Mouse (Mus musculus): ENCODE results near the gene Ttc41.
"Not testable (repeated sequence)": the region's sequence is repeated elsewhere in the genome, so short reads cannot be mapped to it uniquely, and the experiment has no call there.

Ttc41 gene

GRCm38 (mm10) chr10:86705318-86705921, at the start of gene Ttc41, which contains the start of gene Hsp90b1:
Gene Ttc41 (plus strand): TSS chr10:86705811.
Gene Hsp90b1 (minus strand): TSS chr10:86705509.
- DNase-seq = peak; percentile 99

DNA sequence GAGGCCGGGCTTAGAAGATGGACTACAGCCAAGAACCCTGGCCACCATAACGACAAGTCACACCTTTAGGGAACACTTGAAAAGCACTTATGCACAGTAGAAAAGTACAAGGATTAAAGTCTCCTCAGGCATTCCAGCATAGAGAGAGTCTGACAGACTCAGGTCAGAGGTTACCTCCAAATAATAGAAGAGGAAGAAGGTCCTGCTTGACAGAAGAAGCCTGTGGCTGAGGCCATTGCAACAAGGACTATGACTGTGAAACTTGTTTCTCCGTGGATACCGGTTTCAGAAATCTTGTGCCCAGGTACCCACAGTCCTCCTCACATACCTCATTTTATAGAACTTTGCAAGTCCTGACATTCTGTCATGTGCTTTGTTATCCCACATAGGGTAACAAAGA, 35.1 kb upstream of the Ttc41 start:
- not testable (repeated sequence) for DNase-seq

- not testable (repeated sequence) for DNase-seq
These were observed 20.8 kb upstream of the Ttc41 start for GRCm38 (mm10) chr10:86684797-86685178.

- DNase-seq = peak; percentile 81
These were observed 20.2 kb upstream of the Ttc41 start for GRCm38 (mm10) chr10:86685179-86686016.

DNA sequence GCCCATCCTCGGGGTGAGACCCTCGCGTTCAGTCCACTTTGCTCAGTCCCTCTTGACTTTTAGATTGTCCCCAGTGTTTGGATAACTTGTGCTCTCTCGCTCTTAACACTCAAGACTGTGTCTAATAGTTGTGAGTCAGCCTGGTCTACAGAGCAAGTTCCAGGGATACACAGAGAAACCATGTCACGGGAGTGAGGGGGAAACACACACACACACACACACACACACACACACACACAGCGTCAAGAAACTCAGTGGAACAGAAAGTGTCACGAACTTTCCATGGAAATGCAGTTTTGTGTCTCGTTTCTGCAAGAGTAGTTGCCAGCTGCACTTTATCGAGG, 19.6 kb upstream of the Ttc41 start:
- DNase-seq = not testable (repeated sequence)

DNA sequence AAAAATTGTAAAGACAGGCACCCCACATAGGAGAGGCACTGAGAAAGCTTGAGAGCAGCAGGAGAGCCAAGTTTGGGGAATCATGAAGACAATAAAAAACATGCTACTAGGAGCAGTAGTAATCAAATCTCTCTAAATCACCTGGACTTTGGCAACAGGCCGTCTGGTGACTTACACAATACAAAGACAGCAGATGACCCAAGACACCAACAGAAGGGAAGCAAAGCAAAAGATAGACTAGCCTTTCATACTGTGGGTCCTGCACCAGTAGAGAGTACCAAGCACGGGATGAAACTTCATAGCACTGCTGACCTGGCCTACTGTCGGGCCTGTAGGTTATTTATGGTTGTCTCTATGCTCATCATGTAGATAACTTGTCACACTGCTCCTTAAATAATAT, 5.4 kb upstream of the Ttc41 start:
- DNase-seq = no peak

GRCm38 (mm10) chr10:86700973-86701372, 4.6 kb upstream of the Ttc41 start:
- no peak for DNase-seq

GRCm38 (mm10) chr10:86702312-86702920, 3.2 kb upstream of the Ttc41 start:
- DNase-seq = no peak

- DNase-seq = no peak
These were observed 2.2 kb upstream of the Ttc41 start for GRCm38 (mm10) chr10:86703375-86703774.

- no peak for DNase-seq
These were observed 1.5 kb upstream of the Ttc41 start for GRCm38 (mm10) chr10:86704141-86704540.

DNA sequence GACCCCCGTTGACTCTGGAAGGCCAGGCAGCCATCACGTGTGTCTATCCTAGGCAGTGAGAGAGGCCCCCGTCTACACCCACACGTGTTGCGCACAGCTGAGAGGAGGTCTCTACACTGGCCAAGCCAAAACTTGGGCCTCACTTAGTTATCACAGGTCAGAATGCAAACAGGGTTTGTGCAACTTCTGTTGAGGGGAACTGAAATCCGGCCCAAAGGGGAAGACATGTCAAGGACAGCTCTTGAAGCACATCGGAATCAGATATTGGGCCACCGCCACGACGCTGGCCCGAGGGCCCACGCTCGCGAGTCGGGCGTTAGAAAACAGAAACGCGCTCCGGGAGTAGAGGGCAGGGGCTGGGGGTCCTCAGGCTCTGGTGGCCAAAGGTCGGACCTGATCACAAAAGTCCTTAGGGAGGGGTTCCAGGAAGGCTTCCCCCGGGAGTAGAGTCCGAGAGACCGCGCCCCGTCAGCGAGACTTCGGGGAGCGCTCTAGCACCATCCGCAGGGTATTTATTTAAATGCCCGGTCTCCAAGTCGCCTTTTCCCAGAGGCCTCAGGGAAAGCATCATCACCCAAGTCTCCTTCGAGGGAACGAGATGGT, 921 bp upstream of the Ttc41 start:
- DNase-seq = peak; percentile 58

DNA sequence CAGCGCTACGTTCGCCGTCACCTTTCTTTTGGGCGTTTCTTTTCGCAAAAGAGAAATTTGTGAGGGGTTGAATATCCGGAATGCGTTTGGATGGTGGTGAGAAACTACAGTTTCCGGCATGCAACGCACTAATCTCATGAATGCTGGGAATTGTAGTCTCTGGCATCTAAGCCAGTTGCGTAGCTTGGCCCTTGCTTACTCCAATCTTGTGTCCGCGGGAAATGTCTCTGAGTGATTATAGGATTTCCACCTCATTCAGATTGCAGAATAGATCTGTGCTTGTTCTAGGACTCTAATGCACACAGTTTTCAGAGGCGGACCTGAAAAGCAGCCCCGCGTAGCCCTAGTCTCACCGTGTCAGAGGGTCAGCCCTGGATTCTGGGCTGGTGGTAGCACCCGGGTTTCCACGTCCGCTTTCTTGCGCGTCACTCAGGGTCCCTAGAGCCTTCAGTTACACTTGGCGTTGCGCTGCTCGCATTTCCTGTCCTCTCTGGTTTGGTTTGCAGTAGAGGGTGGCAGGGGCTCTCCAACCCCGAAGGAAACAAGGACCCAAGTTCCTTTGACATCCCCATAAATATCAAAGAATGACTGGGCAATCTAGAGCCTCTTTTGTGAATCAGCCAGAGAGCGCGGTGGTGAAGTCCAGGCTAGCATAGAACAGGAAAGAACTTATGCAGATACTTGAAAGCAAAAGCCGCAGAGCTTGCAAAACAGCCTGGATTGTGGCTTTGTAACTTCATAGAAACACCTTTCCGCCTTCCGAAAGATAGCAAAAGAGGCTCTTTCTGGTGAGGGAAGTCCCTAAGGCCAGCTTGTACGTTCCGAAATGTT, 526 bp downstream of the Ttc41 start:
- DNase-seq = peak; percentile 95

GRCm38 (mm10) chr10:86707134-86707533, 1.5 kb downstream of the Ttc41 start:
- DNase-seq = no peak

GRCm38 (mm10) chr10:86712156-86712555, 6.5 kb downstream of the Ttc41 start:
- no peak for DNase-seq

DNA sequence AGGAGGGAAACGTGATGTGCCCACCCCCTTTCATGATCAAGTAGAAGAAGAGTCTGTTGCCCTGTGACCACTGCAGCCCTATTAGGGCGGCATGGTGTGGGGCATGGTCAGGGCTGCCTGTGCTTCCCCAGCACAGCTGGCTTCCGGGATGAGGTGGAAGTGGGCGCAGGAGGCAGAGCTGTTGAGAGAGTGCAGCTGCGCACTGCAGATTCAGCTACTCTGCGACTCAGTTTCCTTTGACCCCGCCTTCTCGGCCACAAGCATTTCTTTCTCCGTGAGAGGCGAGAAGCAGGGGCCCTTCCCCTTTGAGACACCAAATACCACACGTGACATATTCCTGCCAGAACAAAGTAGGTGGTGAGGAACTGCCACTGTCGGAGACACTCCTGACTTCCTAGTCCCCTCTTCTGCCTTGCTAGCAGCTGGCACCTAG, 22.0 kb downstream of the Ttc41 start:
- DNase-seq = peak; percentile 81

GRCm38 (mm10) chr10:86728176-86728575, 22.6 kb downstream of the Ttc41 start:
- DNase-seq = peak; percentile 9

DNA sequence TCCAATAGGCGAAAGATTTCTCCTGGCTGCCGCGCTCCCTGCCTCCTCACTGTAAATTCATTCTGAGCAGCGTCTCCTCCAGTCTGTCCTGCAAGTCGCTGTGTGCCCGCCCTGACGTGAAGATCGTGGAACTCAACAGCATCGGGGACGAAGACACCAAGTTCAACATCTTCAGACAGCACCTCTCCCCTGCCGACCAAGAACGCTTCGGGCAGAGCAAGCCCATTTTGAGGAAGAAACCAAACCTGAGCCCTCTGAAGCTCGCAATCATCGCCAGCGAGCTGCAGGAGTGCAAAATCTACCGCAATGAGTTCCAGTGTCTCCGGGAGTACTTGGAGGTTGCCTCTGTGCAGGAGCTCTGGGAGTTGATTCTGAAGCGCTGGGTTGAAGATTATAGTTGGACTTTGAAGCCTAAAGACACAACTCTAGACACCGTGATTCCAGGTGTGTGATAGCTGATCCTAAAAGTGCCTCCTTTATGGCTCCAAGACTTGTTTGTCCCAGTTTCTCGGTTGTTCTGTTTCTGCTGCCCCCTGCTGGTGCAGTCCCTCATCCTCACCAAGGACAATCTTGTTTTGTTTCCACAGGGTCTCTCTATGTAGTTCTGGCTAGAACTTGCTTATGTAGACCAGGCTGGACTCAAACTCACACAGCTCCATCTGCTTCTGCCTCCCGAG, 25.4 kb downstream of the Ttc41 start:
- DNase-seq = peak; percentile 96

DNA sequence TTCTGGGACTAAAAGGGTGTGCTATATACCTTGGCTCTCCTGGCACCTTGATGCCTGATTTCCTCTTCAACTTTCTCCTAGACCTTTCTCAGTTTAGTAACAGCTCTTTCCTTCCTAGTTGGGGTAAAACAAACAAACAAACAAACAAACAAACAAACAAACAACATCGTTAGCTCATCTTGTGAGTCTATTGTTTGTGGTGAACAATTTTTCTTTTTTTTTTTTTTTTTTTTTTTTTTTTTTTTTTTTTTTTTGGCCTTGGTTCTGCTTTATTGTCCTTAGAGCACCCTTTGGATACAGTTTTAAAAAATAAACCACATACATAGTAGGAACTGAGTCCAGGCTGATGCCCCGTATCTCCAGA, 25.9 kb downstream of the Ttc41 start:
- no peak for DNase-seq

GRCm38 (mm10) chr10:86735036-86735435, 29.4 kb downstream of the Ttc41 start:
- no peak for DNase-seq

DNA sequence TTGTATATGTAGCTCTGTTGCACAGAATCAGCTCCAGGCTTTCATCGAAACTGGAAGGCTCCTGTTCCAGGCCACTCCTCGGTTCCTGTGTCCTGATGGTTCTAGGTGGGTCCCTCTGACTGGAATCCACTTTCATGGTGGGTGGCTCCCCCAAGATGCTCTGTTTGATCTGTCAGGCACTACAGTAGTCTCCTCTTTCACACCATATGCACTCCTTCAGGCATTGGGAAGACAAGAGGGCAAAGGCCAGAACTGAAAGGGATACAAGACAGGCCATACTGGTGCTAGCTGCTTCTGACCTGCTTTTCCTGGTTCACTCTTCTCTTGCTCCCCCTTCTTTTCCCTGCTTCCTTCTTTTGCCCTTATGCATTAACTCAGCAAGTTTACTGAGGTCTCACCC, 37.3 kb downstream of the Ttc41 start:
- DNase-seq = no peak

- DNase-seq = no peak
These were observed 38.7 kb downstream of the Ttc41 start for GRCm38 (mm10) chr10:86744306-86744705.

Data from lung, postnatal 36 days (tissue).